Mouse (Mus musculus): ENCODE results near the gene Fam166b.

Fam166b gene

DNA sequence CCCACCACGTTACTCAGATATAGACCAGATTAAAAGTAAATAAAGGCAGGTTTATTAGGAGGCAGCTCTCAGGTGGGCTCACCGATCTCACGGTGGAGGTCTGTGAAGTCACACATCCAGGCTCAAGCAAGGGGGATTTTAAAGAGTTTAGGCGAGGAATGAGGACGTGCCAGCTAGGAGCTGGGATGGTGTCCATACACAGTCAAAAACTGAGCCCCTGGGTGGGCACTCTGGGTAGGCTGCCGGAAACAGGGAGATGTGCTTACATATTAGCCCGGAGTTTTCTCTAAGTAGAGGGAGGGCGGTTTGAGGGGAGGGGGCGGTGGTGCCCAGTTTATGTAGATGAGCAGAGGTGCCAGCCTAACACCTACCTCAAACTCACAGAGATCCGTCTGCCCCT lies 48.0 kb downstream of the Fam166b start:
- DNase-seq (ENCODE audit: low read depth, low spot score) = no peak

DNA sequence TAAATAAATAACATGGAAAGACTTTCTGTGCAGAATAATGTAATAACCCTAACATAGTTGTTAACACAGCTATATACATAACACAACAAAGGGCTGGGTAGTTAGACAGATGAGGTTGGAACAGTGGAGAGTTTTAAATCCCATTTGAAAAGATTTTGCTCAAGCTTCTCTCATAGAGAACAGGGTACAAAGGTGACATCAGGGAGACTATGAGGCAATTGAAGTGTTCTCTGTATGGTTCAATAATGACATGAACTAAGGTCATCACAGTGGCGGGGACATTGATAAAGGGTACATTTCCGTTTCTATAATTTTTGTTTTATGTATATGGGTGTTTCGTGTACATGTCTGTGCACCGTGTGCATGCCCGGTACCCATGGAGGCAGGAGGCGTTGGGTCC lies 49.3 kb downstream of the Fam166b start:
- DNase-seq (ENCODE audit: low read depth, low spot score) = no peak

All from brain, embryonic 18.5 days (tissue).